Mouse (Mus musculus): Measurements from ENCODE around the gene Wdr82.
A peak's percentile ranks its signal among the peaks of the same experiment; 100 is the strongest.

Wdr82 gene

GRCm38 (mm10) chr9:106227790-106228429 lies 57.2 kb downstream of the Wdr82 start:
- DNase-seq: no peak

- no peak for DNase-seq
Measured at GRCm38 (mm10) chr9:106230051-106230733, 59.5 kb downstream of the Wdr82 start.

DNA sequence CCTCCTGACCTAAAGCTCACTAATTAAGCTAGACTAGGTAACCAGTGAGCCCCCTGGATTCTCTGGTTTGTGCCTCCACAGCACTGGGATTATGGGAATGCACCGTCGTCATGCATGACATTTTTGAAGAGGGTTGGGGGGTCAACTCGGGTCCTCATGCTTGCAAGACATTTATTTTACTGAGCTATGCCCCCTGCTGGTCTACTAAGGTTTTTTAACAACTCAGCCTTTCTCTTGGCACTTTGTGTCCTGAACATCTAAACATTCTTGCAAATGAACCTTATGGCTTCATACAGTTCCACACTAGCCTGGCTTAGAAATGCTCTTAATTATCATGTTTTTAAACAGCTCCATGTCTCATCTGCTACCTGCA lies 60.0 kb downstream of the Wdr82 start:
- DNase-seq: no peak

- DNase-seq: no peak
Measured at GRCm38 (mm10) chr9:106231220-106231619, 60.5 kb downstream of the Wdr82 start.

DNA sequence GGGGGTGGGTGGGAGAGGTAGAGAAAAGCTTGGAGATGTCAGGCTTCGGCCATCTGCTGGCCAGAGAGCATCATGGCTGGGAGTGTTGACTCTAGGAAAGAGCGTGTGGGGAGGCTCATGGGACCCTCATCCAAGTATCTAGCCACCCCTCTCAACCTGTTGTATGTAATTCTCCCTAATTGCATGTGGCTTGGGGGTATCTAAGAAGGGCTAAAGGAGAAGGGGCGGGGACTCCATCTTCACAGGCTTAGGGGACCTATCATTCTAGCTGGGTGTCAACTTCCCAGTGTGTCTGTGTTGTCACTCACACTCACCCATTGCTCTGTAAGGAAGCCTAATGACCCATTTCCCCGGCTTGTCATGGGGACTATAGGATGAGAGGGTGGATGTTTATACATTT lies 61.1 kb downstream of the Wdr82 start:
- no peak for DNase-seq

- DNase-seq: no peak
Measured at GRCm38 (mm10) chr9:106232956-106233355, 62.2 kb downstream of the Wdr82 start.

DNA sequence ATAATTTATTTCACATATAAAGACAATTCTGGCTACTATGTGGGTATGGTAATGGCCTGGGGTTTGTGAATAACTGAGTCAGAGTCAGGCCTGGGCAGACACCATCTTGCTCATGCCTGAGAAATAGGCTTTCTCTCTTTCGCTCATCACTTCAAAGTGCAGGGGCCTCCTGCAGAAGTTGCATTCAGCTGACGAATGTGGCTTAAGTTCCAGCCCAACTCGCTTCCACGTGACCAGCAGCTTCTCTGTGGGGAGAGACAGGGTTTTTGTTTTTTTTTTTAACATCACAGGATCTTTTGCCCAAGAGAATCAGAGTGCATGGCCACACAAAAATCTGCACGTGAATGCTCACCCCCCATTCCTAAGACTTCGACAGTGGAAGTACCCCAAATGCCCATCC lies 63.2 kb downstream of the Wdr82 start:
- DNase-seq: no peak

GRCm38 (mm10) chr9:106235194-106235830 lies 64.6 kb downstream of the Wdr82 start:
- peak; percentile 81 to 88 for DNase-seq

DNA sequence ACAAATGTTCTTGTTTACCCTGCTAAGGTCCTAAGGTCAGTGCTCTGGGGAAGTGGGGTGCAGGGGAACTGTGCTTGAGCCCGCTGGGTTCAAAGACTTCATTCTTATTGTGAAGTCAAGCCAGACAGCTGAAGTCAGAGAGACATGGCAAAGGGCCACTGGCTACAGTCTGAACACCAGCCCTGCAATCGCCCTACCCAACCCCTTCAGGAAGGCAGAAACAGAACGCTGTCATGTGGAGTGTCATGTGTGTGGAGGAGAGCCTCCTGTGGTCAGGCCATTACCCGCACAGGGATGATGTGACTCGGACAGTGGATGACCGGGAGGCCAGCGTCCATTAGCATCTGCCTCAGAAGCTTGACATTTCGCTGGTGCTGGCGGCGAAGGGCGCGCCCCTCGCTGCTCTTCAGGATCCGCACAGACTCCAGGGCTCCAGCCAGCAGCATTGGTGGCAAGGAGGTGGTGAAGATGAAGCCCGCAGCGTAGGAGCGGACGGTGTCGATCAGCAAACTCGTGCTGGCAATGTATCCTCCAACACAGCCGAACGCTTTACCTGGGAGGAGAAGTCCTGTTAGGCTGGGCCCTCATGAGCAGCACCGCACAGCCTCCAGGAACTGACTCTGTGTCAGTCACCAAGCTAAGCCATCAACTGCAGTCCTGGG lies 65.6 kb downstream of the Wdr82 start:
- DNase-seq: peak; percentile 79 to 88

DNA sequence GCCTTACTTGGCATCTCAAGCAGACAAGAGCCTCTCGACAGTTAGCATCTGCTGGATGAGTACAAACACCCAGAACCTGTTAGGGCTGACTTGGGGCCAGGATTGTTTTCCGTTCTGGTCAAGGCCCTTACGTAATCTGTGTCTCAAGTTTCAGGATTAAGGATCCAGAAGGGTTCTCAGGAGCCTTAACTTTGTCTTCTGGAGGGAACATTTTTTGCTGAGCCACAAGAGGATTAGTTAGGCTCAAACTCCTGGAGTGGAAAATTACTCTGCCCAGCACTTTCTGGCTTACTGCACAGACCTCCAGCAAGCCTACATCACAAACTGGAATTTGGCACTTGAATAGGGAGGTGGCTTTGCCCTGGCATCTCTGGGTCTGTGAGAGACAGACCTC lies 66.1 kb downstream of the Wdr82 start:
- DNase-seq: peak; percentile 53 to 82

GRCm38 (mm10) chr9:106237401-106237800 lies 66.7 kb downstream of the Wdr82 start:
- no peak for DNase-seq

DNA sequence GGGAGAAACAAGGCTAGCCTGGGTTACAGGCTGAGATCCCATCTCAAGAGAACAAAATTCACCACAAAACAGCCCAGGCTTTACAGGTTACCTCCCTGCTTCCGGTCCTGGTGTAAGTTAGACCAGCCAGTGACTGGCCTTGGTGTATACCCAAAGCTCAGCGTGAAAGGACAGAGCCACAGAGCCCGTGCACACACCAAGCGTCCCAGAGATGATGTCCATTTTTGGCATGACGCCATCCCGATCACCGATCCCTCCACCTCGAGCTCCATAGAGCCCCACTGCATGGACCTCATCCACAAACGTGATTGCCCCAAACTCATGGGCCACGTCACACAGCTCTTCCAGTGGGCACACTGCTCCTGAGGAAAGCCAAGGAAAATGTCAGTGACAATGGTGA lies 67.2 kb downstream of the Wdr82 start:
- no peak for DNase-seq

Measured in kidney, postnatal 36 days (tissue).